Mouse (Mus musculus) urinary bladder, postnatal 25 days (tissue): Measurements from ENCODE around the gene Gnb3.
A peak's percentile ranks its signal among the peaks of the same experiment; 100 is the strongest.
"Not testable (repeated sequence)": the region's sequence is repeated elsewhere in the genome, so short reads cannot be mapped to it uniquely, and the experiment has no call there.

Experiments used
- DNase-seq: peaks from one replicate; pipeline ENCODE4 v3.0.0; 2022; ENCODE audit warnings: low spot score

Gnb3 gene

DNA sequence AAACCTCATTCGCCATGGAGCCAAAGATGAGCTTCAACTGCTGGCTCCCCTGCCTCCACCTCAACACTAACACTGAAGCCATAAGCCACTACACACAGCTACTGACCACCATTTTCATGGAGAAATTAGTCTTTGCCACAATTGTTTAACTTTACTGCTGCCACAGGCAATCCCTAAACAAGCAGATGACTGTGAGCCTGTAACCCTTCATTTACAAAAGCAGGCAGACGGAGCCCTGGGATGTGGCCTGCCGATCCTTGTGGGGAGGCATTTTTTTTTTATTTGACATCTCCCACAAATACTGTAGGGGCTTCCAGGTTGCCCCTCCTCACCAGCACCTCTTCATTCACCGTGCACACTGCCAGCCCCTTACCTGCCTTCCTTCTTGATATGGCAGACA lies 23.5 kb downstream of the Gnb3 start:
- no peak for DNase-seq

DNA sequence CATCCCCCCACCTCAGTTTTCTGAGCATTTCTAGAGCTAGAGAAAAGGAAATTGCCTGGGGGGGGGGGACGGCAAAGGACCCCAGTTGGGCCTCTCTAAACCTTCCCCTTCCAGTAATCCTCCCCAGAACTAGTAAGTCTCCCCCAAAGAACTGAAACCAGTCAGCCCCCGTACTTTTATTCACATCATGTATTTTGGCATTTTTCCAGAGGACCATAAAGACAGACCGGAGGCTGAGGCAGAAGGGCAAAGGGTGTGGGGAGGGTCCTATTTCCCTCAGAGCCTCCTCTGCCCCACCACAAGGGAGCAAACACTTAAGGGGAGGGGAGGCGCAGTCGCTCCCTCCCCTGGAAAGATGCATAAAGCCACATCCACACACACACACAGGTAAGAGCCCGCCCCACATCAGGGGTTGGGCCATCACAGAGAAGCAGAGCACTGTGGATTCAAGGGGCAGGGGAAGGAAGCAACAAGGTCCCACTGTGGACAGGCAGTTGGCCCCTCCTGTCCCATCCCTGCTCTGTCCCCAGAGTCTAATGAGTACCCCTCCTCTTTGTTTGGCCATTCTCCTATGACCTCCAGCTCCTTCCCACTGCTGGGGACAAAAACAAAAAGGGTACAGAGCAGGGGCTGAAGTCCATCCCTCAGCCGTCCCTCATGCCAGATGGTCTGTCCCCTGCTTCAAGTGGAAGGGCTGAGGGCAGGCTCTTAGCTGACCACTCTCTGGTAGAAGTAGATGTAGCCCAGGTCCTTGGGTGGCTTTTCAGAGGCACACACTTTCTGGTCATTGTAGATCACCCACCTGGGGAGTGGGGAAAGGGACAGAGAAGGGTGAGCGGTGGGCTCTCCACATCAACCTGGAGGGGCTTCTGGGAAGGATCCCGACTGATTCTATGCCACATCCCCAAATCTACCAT lies 25.0 kb downstream of the Gnb3 start:
- no peak for DNase-seq

DNA sequence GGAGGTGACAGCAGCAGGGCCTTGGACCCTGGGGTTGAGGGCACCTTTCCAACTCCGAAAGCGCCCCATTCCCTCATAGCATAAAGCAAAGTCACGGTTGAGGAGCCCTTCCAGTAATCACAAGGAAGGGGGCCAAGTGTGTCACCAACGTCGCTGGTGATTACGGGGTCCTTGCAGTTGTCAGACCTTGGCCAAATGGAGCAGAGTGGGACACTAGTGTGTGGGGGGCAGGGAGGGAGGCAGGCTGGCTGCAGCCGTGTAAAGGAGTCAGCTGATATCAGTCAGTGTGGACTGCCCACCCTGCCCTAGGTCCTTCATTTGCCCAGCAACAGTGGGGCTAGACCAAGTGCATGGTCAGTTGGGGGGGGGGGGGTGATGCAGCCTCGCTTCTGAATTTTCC lies 25.6 kb downstream of the Gnb3 start:
- DNase-seq: no peak

DNA sequence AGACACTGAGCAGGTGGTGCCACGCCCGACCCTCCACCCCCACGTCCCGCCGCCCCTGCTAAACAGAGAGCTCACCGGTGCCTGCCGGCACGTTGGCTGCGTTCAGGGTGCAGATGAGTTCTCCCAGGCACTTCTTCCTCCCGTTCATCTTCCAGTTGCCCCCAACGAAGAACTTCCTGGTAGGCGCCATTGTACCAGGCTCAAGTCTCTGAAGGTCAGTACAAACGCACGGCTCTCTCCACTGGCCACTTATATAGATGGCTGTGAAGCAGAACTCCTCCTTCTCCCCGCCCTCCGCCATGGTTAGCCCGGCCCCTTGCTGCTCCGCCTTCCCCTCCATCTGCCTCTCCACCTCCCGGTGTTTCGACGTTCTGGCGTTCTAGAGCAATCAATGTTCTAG lies 26.1 kb downstream of the Gnb3 start, which contains the start of gene Tpi1:
Tpi1 (minus strand) TSS at position 364 of the 400 bp plus-strand sequence.
- DNase-seq: peak; percentile 85

DNA sequence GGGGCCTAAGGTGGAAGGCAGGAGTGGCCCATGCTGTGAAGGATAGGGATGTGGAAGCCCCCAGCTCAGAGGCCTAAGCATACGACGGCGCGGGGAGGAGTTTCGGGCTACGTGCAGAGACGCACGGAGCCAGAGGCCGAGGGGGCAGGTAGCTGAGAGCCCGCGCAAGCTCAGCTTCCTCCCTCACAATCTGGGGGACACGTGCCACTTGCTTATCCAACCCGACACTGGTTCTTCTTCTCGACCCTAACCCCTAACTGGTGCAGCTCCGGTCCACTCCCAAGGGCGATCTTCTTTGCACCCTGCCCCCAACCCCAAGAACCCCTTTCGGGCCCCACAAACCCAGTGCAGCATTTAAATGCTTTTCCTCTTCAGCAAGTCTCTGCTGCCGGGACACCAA lies 26.6 kb downstream of the Gnb3 start:
- peak; percentile 52 for DNase-seq

DNA sequence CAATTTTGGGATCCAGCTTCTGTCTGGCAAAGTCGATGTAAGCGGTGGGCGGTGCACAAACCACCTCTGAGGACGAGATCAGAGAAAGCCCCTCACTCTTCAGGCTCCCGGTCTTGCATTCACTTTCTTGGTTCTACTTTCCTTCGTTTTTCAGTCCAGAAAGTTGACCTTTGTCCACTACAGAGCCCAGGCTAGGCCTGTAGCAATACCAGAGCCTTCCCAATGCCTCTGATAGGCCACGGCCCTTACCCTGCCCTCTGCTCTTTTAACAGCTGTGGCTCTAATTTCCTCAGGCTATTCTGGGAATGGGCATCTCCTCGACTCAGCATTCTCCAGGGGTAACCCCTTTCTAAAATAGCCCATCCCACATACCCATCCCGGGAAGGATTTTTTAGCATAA lies 27.2 kb downstream of the Gnb3 start:
- no peak for DNase-seq

DNA sequence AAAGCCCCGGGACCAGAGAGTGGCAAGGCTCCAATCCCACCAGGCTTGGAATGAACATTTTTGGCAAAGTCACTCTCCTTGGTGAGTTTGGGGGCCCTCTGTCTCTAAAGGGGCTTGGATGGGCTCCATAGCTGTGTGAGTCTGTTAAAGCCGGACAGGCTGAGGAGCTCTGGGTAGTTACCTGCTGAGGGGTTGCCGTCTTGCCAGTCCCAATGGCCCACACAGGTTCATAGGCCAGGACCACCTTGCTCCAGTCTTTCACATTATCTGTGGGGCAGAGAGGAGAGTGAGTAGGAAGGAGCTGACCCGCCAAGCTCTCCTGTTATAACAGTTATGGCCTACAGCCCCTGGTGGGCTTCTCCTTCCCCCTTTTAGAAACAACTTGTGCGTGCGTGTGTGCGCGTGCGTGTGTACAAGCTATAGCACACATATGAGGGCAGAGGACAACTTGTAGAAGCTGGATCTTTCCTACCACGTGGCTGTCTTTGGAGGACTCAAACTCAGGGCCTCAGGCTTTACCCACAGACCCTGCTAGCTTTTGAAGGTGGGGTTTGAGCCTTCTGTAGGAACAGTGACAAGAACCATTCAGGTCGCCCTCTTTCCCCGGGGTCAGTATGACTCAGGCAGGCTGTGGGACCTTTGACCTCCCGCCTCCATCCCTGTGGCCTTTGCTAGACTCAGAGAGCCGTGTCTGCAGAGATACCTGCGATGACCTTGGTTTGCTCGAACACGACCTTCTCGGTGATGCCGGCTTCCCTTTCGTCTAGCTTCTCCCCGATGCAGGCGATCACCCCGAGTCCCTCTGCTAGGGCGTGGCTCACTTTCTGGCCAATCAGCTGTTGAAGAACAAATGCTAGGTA lies 28.1 kb downstream of the Gnb3 start:
- no peak for DNase-seq

DNA sequence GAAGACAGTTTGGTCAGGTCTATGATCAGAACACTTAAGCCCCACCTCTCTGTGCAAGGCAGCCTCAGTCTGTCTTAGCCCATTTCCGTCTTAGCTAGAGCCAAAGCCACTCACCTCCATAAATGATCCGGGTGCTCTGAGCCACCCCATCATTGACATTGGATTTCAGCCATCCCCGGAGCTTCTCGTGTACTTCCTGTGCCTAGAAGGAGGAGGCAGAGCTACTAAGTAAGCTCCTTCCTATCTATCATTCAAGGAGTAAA lies 28.7 kb downstream of the Gnb3 start:
- DNase-seq: no peak

DNA sequence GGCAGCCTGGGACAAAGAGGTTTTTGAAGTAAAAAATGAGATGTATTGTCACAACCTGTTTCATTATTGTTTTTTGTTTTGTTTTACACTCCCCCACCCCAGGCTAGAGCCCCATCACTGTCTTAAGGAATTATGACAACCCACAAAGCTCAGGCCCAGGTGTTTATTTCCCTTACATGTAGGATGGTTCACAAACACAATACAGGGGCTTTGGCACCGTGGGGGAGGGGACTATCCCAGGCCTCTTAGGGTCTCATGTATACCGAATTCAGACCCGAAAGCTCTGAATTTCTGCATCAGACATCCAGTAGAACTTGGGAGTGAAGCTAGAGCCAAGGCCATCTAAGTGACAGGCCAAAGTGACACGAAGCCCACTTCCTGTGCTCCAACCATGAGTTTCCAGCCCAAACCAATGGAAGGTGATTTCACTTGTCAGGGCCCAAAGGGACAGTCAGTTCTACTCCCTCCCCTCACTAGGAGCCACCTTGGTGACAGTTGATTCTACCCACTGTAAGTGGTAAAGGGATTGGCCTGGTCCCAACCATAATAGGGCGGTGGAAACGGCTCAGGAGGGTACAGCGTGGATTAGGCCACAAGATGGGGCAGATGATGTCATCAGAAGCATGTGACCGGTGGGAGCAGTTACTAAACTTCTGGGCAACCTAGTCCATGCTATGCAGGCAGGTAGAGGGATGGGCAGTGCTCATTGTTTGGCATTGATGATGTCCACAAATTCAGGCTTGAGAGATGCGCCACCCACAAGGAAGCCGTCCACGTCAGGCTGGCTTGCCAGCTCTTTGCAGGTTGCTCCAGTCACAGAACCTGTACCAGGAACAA lies 29.3 kb downstream of the Gnb3 start:
- not testable (repeated sequence) for DNase-seq

DNA sequence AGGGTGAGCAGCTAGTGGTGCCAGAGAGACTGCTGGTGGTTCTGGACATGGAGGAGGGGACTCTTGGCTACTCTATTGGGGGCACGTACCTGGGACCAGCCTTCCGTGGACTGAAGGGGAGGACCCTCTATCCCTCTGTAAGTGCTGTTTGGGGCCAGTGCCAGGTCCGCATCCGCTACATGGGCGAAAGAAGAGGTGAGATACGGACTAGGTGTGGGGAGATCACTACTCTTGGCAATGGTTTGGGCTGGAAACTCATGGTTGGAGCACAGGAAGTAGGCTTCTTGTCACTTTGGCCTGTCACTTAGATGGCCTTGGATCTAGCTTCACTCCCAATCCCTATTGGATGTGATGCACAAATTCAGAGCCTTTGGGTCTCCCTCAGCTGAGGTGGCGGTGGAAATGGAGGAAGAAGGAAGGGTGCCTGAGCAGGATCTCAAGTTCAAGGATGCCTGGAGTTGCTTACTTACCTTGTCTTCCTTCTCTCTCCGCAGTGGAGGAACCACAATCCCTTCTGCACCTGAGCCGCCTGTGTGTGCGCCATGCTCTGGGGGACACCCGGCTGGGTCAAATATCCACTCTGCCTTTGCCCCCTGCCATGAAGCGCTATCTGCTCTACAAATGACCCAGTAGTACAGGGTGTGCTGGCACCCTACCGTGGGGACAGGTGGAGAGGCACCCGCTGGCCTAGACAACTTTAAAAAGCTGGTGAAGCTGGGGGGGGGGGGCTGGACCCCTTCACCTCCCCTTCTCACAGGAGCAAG lies 30.1 kb downstream of the Gnb3 start:
- no peak for DNase-seq

DNA sequence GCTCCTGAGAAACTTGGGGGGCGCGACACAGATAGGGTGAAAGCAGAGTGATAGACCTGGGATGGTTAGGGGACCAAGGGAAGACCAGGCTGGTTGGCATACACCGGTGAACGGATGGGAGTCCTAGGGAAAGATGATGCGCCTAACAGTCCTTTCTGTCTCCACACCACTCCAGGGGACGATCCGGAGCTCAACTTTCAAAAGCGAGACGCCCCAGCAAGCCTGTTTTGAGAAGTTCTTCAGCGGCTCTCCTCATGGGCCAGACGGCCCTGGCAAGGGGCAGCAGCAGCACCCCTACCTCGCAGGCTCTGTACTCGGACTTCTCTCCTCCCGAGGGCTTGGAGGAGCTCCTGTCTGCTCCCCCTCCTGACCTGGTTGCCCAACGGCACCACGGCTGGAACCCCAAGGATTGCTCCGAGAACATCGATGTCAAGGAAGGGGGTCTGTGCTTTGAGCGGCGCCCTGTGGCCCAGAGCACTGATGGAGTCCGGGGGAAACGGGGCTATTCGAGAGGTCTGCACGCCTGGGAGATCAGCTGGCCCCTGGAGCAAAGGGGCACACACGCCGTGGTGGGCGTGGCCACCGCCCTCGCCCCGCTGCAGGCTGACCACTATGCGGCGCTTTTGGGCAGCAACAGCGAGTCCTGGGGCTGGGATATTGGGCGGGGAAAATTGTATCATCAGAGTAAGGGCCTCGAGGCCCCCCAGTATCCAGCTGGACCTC lies 30.9 kb downstream of the Gnb3 start:
- DNase-seq: peak; percentile 77

DNA sequence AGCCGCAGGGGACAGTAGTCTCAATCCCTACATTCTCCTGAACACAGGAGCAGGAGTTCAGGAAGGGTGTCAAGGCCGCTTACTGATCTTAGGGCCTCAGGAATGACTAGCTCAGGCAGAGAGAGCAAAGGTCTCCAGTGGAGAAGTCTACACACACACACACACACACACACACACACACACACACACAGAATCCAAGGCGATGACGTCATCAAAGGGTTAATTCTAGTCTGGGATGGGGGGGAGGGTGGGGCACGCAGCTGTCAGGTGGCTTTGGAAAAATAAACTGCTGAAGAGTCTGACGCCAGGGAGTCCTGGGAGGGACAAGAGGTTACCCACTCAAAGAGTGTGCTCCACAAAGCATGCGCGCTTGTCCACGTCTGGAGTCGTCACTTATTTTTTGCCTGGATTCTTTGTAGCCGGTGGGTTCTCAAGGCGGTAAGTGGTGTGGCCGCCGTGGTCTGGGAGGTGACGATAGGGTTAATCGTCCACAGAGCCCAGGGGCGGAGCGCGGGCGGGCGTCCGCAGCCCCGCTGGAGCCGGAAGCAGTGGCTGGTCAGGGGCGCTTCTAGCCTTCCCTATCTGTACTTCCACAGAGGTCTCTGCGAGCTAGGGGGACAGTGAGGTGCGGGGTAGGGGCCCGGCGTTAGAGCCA lies 31.6 kb downstream of the Gnb3 start, which contains the start of gene Spsb2:
Spsb2 (plus strand) TSS at position 304 of the 655 bp plus-strand sequence.
- DNase-seq: peak; percentile 72

DNA sequence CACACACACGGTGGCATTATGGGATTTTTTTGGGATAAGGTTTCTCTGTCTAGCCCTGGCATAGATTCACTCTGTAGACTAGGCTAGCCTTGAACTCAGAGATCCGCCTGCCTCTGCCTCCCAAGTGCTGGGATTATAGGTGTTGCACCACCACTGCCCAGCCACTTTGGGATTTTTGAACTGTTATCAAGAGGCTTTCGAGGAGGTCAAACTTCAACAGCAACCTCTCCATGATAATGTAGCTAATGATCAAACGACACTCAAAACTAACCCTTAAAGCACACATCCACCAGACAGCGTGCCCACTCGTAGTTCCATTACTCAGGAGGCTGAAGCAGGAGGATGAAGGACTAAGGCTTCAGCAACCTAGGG lies 32.1 kb downstream of the Gnb3 start:
- no peak for DNase-seq

DNA sequence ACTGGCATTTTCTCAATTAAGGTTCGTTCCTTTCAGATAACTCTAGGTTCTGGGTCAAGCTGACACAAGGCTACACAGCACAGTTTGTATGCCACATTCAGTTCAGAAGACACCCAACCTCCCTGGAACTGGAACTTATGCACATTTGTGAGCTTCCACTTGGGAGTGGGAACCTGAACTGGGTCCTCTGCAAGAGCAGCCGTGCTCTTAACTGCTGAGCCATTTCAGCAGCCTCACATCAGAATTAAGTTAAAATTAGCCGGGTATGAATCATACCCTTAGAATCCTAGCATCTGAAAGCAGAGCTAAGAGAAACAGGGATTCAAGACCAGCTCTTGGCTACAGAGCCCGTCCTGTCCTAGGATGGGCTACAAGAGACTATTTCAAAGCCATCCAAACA lies 32.7 kb downstream of the Gnb3 start:
- DNase-seq: no peak

DNA sequence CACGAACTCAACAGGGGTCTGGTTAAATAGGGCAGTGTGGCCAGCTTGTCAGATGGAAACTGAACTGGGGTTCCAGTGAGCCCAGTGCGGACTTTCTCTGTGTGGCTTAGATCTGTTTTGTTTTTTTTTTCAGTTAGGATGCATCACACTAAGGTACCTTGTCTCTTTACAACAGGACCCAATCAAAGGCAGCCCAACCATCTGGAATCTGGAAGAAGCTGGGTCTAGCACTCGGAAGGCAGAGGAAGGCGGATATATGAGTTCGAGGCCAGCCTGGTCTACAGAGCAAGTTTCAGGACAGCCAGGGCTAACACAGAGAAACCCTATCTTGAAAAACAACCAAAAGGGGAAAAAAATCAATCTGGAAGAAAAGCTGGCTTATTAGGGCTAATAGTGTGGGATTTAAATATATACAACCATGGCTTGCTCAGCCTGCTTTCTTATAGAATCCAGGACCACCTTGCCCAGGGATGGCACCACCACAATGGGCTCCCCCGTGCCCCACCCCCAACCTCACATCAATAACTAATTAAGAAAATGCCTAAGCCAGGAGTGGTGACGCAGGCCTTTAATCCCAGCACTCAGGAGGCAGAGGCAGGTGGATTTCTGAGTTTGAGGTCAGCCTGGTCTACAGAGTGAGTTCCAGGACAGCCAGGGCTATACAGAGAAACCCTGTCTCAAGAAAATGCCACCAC lies 33.5 kb downstream of the Gnb3 start:
- DNase-seq: no peak

DNA sequence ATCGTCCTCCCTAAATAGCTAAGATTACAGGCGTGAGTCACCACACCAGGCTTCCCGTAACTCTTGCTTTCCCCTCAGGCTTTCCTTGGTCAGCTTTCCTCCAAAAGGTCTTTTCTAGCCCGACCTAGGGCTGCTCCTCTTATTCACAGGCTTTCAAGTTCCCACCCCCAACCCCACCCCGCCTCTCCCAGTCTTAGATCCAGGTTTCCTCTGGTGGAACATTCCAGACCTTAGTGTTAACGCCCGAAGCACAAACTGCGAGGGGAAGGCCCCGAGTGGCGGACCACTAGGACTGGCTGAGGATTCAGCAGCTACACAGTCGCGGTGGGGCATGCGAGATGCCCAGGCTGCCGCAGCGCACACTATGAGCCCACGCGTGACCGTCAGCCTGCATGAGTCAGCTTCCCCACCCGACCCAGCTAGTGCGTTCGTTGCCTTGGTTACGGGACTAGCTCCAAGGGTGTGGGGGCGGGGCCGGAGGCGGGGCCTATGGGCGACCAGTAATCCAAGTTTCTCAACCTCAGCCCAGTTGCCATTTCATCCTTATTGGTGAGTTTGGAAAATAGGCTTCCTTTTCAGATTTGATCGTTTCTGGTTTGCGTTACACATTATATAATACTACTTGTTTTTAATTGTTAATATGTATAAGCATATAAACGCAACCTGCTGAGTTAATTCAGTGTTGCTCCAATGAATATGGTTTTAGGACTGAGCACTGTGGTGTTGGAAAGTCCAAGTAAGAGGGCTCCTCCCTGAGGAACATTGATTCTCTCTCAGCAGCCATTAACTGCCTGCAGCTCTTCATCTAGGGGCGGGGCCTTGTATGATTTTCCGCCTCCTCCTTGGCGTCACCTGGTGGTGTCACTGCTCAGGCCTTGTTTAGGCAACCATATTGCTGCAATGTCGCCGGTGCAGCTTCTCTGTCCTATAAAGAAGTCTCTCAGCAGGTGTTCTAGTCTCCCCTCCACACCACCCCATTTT lies 34.4 kb downstream of the Gnb3 start:
- DNase-seq: peak; percentile 96

DNA sequence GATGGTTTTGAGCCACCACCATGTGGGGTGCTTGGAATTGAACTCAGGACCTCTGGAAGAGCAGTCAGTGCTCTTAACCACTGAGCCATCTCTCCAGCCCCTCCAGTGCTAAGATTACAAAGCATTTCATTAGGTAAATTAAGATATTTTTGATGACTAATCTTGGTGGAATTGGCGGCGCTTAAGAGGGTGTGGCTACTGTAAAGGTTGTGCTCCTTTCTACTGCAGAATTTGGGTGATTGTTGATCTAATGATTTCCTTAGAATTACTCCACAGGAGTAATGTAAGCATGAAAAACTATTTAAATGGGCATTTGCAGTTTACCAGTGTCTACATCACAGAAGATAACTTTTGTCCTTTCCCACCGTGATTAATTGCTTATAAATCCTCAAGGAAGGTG lies 35.7 kb downstream of the Gnb3 start:
- no peak for DNase-seq

DNA sequence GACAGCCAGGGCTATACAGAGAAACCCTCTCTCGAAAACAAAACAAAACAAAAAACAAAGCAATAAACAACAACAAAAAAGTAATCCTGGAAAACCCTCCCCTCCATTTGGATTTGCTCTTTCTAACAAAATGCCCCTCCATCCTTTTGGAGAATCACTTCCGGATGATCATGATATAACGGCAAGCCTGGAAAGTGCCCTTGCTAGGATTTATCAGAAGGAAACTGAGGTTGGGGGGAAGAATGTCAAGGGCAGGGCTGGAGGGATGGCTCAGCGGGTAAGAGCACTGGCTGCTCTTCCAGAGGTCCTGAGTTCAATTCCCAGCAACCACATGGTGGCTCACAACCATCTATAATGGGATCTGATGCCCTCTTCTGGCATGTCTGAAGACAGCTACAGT lies 36.4 kb downstream of the Gnb3 start:
- DNase-seq: not testable (repeated sequence)

DNA sequence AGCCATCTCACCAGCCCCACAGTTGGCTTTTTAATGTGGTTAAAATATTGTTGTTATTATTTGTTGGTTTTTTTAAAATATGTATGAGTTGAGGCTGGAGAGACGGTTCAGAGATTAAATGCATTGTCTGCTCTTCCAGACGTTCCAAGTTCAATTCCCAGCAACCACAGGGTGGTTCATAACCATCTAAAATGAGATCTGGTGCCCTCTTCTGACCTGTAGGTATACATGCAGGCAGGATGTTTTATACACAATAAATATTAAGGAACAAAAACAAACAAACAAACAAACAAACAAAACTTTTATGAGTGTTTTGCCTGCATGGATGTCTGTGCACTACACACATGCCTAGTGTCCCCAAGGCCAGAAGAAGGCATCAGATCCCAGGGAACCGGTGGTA lies 37.0 kb downstream of the Gnb3 start:
- DNase-seq: no peak
